Comparison of ENCODE assay signal across 14 mouse cellular contexts in the genomic region with DNA sequence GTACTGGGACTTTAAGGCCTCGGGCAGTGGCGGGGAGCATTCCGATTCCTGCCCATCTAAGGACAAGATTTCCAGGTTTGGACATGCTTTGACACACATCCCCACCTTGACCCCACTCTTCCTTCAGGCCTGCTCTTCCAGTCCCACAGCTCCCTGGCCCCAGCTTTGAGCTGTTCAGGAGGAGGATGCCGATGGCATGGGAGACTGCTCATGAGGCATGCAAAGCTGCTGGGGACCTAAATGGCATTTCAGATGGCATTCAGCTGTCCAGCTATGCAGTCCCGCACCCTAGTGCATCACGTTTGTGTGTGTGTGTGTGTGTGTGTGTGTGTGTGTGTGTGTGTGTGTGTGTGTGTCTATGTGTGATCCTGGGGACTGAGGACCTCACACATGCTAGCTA. TPM values are rescaled to one million over a fixed set of nuclear protein-coding genes. Genes with fewer than 3 reads are reported as not detected.
"Had no signal": no experiment of that assay in that cellular context is flagged by ENCODE, and none has a peak within 500 bp of the region (broad histone marks: within the 10 kb centered on the region; RNA-seq: fewer than 3 reads in every experiment).

No protein-coding gene starts in this region.

- H3K9ac ChIP-seq: intestine, embryonic 15.5 days; liver, embryonic 15.5 days; midbrain, embryonic 13.5 days; neural tube, embryonic 15.5 days had no signal

- H3K4me2 ChIP-seq: intestine, embryonic 15.5 days; liver, embryonic 11.5 days; liver, embryonic 15.5 days; midbrain, embryonic 13.5 days; neural tube, embryonic 15.5 days had no signal

- H3K9me3 ChIP-seq: intestine, embryonic 15.5 days; liver, embryonic 15.5 days; midbrain, embryonic 13.5 days; neural tube, embryonic 15.5 days had no signal

- H3K4me1 ChIP-seq: liver, embryonic 15.5 days had no signal

- H3K27me3 ChIP-seq: intestine, embryonic 15.5 days; liver, embryonic 15.5 days; midbrain, embryonic 13.5 days; neural tube, embryonic 15.5 days had no signal

- H3K36me3 ChIP-seq: liver, embryonic 15.5 days; neural tube, embryonic 15.5 days had no signal

- ATAC-seq: intestine, embryonic 15.5 days; lung, postnatal 0 days; midbrain, embryonic 13.5 days had no signal

- H3K4me3 ChIP-seq: intestine, embryonic 15.5 days; layer of hippocampus, adult 2 months; liver, embryonic 15.5 days; midbrain, embryonic 13.5 days; myocyte; neural tube, embryonic 15.5 days had no signal

- DNase-seq: lung, adult 2 months; lung, postnatal 36 days; right cerebral cortex, adult 18-20 months; right cerebral cortex, postnatal 25 days; thymus, adult 18-20 months; thymus, postnatal 25 days had no signal

- H3K27ac ChIP-seq: intestine, embryonic 15.5 days; layer of hippocampus, adult 2 months; liver, embryonic 15.5 days; midbrain, embryonic 13.5 days; neural tube, embryonic 15.5 days had no signal

RNA-seq across cellular contexts. Expression of a gene that starts 49.8 kb away (rescaled TPM):
- polyA plus RNA-seq: myocyte had no signal
